26 mouse cellular contexts compared by ENCODE assay signal in genomic region chr6:108278826-108279630, GRCm38 (mm10).
A peak's percentile ranks its signal among the peaks of the same experiment; 100 is the strongest.
DNase-seq lines count a peak whose midpoint lies in the region; ATAC-seq and TF ChIP-seq lines count a peak whose summit lies in the region.
"Had no signal": no experiment of that assay in that cellular context is flagged by ENCODE, and none has a peak within 500 bp of the region (broad histone marks: within the 10 kb centered on the region; RNA-seq: fewer than 3 reads in every experiment).

No protein-coding gene starts in this region.

- no peak for TF ChIP-seq CTCF in kidney, adult 2 months (conservative IDR thresholded peaks at IDR 0.05; ENCODE audit: insufficient read depth, insufficient read length, low read depth, low read length)

- no peak overlapping the region for H3K9ac ChIP-seq in kidney, embryonic 14.5 days (ENCODE audit: low read depth, low read length)
- H3K9ac ChIP-seq: embryonic facial prominence, embryonic 13.5 days; forebrain, embryonic 12.5 days; forebrain, embryonic 15.5 days; hindbrain, embryonic 12.5 days; hindbrain, embryonic 15.5 days had no signal

- H3K4me1 ChIP-seq in kidney, adult 2 months (ENCODE audit: control insufficient read depth, insufficient read depth, low read length), result peaks cover 45% of the 10 kb centered on the region
- H3K4me1 ChIP-seq in kidney, embryonic 14.5 days (ENCODE audit: control insufficient read depth, insufficient read depth, low read length), result peaks cover 9% of the 10 kb centered on the region
- H3K4me1 ChIP-seq: embryonic facial prominence, embryonic 13.5 days; forebrain, embryonic 12.5 days had no signal

- H3K27me3 ChIP-seq in kidney, adult 2 months (replicated peaks; ENCODE audit: control insufficient read depth, insufficient read depth, low read length), result no peaks in the 10 kb centered on the region
- no peaks in the 10 kb centered on the region for H3K27me3 ChIP-seq in kidney, embryonic 14.5 days (ENCODE audit: control insufficient read depth, insufficient read depth, low read length)
- H3K27me3 ChIP-seq: embryonic facial prominence, embryonic 13.5 days; forebrain, embryonic 12.5 days; forebrain, embryonic 15.5 days; hindbrain, embryonic 12.5 days; hindbrain, embryonic 15.5 days; Patski had no signal

- no peaks in the 10 kb centered on the region for H3K9me3 ChIP-seq in kidney, embryonic 14.5 days (ENCODE audit: control insufficient read depth, low read length)
- H3K9me3 ChIP-seq: embryonic facial prominence, embryonic 10.5 days; embryonic facial prominence, embryonic 13.5 days; forebrain, embryonic 12.5 days; forebrain, embryonic 15.5 days; G1E; heart, embryonic 10.5 days; hindbrain, embryonic 12.5 days; hindbrain, embryonic 15.5 days had no signal

- H3K36me3 ChIP-seq in kidney, adult 2 months (ENCODE audit: control insufficient read depth, insufficient read depth, low read length), result no peaks in the 10 kb centered on the region
- no peaks in the 10 kb centered on the region for H3K36me3 ChIP-seq in kidney, embryonic 14.5 days (ENCODE audit: control insufficient read depth, insufficient read depth, low read length)
- H3K36me3 ChIP-seq: embryonic facial prominence, embryonic 10.5 days; embryonic facial prominence, embryonic 13.5 days; forebrain, embryonic 12.5 days; forebrain, embryonic 15.5 days; heart, embryonic 10.5 days; hindbrain, embryonic 12.5 days; hindbrain, embryonic 15.5 days had no signal

- TF ChIP-seq POLR2A in kidney, adult 2 months (IDR thresholded peaks at IDR 0.05; ENCODE audit: low read depth, low read length), result no peak

- H3K27ac ChIP-seq in kidney, adult 2 months (ENCODE audit: insufficient read depth, low read depth, low read length), result 0 out of 2 replicates have a peak overlapping the region, but pooled peaks have one; percentile 22
- no peak overlapping the region for H3K27ac ChIP-seq in kidney, embryonic 14.5 days (ENCODE audit: low read depth, low read length)
- H3K27ac ChIP-seq: embryonic facial prominence, embryonic 10.5 days; embryonic facial prominence, embryonic 13.5 days; forebrain, embryonic 12.5 days; forebrain, embryonic 15.5 days; heart, adult 2 months; heart, embryonic 10.5 days; hindbrain, embryonic 12.5 days; hindbrain, embryonic 15.5 days had no signal

- H3K4me3 ChIP-seq in kidney, adult 2 months (ENCODE audit: insufficient read depth, low read depth, low read length), result no peak overlapping the region
- H3K4me3 ChIP-seq in kidney, embryonic 14.5 days (ENCODE audit: low read length), result no peak overlapping the region
- H3K4me3 ChIP-seq: embryonic facial prominence, embryonic 10.5 days; embryonic facial prominence, embryonic 13.5 days; erythroblast, embryonic 14.5 days; forebrain, embryonic 12.5 days; forebrain, embryonic 15.5 days; heart, adult 2 months; heart, embryonic 10.5 days; hindbrain, embryonic 12.5 days; hindbrain, embryonic 15.5 days had no signal

- 76% methylated on average over 11 of the region's 11 CpGs for WGBS in kidney, adult 2 months
- WGBS in kidney, embryonic 14.5 days, result 81% methylated on average over 11 of the region's 11 CpGs

- peak; percentile 45 for ATAC-seq in activated CD4-positive, CD25-positive, alpha-beta regulatory T cell, adult 4 months
- no peak for ATAC-seq in kidney, embryonic 14.5 days (ENCODE audit: low FRiP score, low TSS enrichment)
- ATAC-seq: forebrain, embryonic 15.5 days; intestine, embryonic 16.5 days had no signal

- no peak for DNase-seq in kidney, adult 2 months
- DNase-seq in kidney, postnatal 14 days, result no peak
- DNase-seq in CD4-positive, CD25-positive, alpha-beta regulatory T cell, adult 2 months (ENCODE audit: low read depth, low spot score), result peak; percentile 28
- no peak for DNase-seq in adrenal gland, adult 18-20 months (ENCODE audit: low spot score in 2 of 2)
- DNase-seq in embryo, embryonic 11 days, result no peak
- DNase-seq: adrenal gland, adult 8-10 months; adrenal gland, postnatal 25 days; cerebellum, adult 18-20 months; cerebellum, adult 9-10 months; cerebellum, postnatal 14 days; gastrocnemius, postnatal 25 days; heart, adult 2 months; kidney, adult 18-20 months had no signal

- no peak overlapping the region for H3K4me2 ChIP-seq in kidney, embryonic 14.5 days (replicated peaks; ENCODE audit: low read depth, low read length)
- H3K4me2 ChIP-seq: embryonic facial prominence, embryonic 13.5 days; forebrain, embryonic 12.5 days; forebrain, embryonic 15.5 days; hindbrain, embryonic 12.5 days; hindbrain, embryonic 15.5 days had no signal
